Mouse (Mus musculus) liver, embryonic 14.5 days (tissue): ENCODE data around the gene Eml4.

ENCODE experiments used
- CTCF ChIP-seq: IDR thresholded peaks from 2 replicates; pipeline ENCODE4 v1.5.1; 2016; ENCODE audit warnings: antibody characterized with exemption, low read depth, control low read depth
- EP300 ChIP-seq: IDR thresholded peaks from 2 replicates; pipeline ENCODE4 v1.6.1; 2016; ENCODE audit warnings: antibody characterized with exemption, low read depth

- TF ChIP-seq EP300 (no peak), CTCF (no peak)
These were observed 15.5 kb upstream of the Eml4 start for GRCm38 (mm10) chr17:83335183-83335584.
